Mouse (Mus musculus): ENCODE data around the gene Pbxip1.
"Not testable (repeated sequence)": the region's sequence is repeated elsewhere in the genome, so short reads cannot be mapped to it uniquely, and the experiment has no call there.

The Pbxip1 gene

DNA sequence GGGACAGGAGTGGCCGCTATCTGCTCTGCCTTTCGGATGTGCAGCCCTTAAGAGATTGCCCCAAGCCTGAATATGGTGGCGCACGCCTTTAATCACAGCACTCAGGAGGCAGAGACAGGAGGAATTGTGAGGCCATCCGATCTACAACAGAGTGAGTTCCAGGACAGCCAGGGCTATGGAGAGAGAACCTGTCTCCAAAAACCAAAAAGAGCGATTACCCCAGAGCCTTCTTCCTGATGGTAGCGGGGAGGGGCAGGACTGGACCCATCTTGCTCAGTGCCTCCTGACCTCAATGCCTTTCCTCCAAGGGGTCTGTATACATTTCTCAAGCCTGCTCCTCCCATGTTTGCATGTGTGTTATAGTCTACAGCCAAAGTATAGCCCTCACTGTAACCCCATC lies 7.5 kb upstream of the Pbxip1 start:
- in situ Hi-C loops (cut with MboI; ENCODE audit: unreplicated experiment in 2 of 2), result not testable (repeated sequence)

DNA sequence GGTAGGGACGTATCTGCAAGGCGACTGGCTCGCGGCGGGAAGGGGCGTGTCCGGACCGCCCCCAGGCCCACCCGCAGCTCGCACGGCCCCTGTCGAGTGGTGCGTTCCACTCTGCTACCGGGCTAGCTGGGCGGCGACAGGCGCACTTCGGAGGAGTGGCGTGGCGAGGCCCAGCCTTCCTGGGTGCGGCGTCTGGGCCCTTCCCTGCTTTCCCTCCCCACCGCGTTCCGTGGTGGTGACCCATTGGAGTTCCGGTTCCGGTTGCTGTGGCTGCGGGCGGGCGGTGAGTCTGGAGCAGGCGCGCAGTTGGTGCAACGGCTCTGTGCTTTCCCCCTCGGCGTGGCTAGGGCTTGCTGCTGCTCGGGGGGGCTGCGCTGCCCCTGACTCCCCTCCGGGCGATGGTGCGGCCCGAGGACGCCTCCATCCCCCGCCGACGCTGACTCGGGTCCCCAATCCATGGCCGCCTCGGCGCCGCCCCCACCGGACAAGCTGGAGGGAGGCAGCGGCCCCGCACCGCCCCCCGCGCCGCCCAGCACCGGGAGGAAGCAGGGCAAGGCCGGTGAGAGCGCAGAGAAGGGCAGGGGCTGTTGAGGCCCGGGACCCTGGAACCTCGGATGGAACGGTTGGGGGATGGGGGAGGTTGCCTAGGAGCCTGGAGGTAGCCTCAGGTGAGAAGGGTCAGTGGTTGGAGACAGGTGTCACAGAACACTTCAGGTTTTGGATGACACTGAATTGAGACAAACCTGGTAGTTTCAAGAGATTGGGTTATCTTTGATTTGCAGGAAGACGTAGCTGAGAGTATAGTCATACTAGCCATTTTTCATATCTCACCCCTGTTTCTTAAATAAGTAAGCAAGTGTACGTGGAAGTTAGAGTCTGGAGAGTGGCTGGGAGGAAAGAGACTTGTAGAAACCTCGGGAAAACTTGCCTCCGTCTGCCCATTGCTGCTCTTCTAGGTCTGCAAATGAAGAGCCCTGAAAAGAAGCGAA lies 6.0 kb upstream of the Pbxip1 start, which contains the start of gene Pygo2:
Gene Pygo2 (plus strand): TSS at position 44 of the 989 bp plus-strand sequence.
- in situ Hi-C loops (cut with MboI; ENCODE audit: unreplicated experiment in 2 of 2), result no loop called here

DNA sequence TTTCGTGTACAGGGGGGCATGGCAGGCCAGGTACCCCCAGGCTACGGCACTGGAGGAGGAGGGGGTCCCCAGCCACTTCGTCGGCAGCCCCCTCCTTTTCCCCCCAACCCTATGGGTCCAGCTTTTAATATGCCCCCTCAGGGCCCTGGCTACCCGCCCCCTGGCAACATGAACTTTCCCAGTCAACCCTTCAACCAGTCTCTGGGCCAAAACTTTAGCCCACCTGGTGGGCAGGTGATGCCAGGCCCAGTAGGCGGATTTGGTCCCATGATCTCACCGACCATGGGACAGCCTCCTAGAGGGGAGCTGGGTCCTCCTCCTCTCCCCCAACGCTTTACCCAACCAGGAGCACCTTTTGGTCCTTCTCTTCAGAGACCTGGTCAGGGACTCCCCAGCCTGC lies 3.9 kb upstream of the Pbxip1 start:
- in situ Hi-C loops (cut with MboI; ENCODE audit: unreplicated experiment in 2 of 2), result no loop called here

DNA sequence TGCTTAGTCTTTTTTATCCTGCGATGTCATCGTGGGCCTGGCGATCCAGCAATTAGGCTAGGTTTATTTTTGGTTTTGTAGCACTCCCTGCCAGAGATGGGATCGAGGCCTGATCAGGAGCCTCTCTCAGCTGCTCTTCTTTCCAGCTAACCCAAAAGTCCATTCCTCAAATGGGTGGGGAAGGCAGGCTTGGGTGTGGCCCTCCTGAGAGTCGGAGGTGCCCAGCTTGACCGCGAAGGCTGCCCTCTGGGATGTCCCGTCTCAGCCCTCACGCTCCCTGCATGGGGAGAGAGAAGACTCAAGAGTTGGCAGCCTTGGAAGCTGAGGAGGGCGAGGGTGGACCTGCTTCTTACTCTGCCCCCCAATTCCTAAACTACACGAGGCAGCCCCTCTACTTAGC lies 2.0 kb upstream of the Pbxip1 start:
- in situ Hi-C loops (cut with MboI; ENCODE audit: unreplicated experiment in 2 of 2), result no loop called here

DNA sequence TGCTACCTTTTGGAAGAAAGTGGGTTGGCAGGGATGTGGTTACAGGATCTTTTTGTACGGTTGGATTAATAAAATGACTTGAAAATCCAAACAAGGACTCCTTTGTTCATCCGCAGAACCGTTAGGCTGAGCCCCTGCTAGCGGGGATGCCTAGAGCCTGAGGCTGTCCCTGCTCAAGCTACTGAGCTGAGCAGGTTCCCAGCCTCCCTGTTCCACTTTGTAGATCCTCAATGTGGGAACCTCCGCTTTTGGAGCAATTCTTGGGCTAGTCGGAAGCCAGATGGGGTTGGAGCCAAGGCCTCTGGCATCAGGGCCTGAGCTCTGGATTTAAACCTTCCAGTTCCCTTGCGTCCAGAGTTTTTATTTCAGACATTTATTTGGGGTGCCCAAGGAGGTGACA lies 1.5 kb upstream of the Pbxip1 start:
- in situ Hi-C loops (cut with MboI; ENCODE audit: unreplicated experiment in 2 of 2), result loop anchor here in 1 of 2 experiments (5.0 kb wide), 1 partner anchor 33 kb away; the partner anchor contains the start of gene Lenep

DNA sequence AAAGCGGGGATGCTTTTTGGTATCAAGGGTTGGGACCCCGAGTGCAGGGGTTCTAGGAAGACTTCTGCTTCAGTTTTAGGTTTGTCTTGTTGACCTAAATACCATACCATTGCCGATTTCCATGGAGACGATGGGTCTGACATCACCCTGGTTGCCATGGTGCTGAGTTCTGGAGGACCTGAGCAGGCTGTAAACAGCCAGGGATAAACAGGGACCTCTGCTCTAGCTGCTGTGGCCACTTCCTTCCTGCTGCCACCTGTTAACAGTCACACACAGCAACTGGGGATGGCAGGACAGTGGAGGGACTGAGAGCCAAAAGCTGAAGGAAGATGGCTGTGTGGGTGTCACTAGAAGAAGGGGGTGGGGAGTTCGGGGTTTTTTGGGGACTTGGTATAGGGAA lies 763 bp downstream of the Pbxip1 start:
- in situ Hi-C loops (cut with MboI; ENCODE audit: unreplicated experiment in 2 of 2), result loop anchor here in 1 of 2 experiments (5.0 kb wide), 1 partner anchor 35 kb away; the partner anchor contains the start of gene Lenep

DNA sequence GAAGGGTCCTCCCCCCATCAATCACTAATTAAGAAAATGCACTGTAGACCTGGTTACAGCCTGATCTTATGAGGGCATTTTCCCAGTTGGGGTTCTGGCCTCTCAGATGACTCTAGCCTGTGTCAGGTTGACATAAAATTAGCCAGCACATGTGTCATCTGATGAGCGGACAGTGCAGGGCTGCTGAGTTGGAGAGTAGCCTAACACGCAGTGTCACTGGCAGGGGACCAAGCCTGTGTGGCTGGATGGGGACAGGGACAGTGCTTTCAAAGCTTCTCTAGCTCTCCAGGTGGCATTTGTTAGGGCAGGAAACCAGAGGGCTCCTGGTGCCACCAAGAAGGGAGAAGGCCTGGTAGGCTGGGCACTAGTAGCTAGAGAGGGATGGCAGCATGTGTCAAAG lies 4.2 kb downstream of the Pbxip1 start:
- in situ Hi-C loops (cut with MboI; ENCODE audit: unreplicated experiment in 2 of 2), result no loop called here

DNA sequence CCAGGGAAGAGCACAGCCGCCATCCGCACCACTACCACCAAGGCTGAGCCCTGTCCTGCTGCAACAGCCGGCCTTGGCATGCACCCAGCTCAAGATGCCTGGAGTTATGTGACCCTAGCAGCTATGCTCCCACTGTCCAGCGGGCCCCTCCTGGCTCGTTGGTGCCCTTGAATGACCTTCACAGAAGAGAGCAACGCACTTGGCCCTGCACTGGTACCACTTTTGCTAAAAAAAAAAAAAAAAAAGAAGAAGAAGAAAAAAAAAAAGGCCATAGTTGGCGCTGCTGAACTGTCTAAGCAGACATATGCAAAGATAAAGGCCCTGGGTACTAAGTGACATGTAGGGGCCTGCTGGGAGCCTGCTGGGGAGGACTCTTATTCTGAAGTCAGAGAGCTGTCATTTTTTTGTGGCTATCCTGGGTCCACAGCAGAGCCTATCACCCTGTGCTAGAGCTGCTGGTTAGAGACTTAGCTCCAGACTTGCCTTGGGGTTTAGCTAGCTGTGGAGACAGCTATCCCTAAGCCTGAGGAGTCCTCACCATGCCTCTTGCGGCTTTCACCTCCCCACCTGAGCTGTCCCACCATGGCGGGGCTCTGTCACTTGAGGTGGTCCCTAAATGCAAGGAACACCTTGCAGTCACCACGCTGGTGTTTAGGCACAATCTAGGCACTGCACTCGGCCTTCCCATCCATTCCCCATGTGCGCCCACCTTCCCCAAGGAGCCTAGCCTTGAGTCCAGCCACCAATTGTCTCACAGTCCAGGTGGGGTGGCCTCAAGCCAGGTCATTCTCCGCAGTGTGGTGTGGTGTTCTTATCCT lies 12.4 kb downstream of the Pbxip1 start:
- in situ Hi-C loops (cut with MboI; ENCODE audit: unreplicated experiment in 2 of 2), result loop anchor here in 1 of 2 experiments (5.0 kb wide), 1 partner anchor 33 kb away; no protein-coding TSS in a partner anchor

DNA sequence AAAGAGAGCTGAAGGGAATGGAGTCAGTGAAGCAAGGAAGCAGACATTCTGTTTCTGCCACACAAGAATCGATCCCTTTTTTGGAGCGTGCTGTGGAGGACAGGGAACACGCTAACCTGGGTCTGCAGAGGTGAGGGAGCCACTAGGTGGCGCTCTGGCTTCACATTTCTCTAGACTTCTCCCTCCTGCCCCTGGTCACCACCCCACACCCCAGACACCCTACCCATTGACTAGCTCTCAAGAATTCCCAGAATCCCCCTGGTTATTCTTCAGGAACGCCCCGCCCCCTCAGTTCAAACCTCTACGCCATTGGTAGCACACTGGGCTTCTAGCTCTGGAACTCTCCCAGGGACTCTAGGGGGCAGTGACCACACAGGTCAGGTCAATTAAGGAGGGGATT lies 13.0 kb downstream of the Pbxip1 start:
- in situ Hi-C loops (cut with MboI; ENCODE audit: unreplicated experiment in 2 of 2), result loop anchor here in 1 of 2 experiments (5.0 kb wide), 1 partner anchor 33 kb away; no protein-coding TSS in a partner anchor

DNA sequence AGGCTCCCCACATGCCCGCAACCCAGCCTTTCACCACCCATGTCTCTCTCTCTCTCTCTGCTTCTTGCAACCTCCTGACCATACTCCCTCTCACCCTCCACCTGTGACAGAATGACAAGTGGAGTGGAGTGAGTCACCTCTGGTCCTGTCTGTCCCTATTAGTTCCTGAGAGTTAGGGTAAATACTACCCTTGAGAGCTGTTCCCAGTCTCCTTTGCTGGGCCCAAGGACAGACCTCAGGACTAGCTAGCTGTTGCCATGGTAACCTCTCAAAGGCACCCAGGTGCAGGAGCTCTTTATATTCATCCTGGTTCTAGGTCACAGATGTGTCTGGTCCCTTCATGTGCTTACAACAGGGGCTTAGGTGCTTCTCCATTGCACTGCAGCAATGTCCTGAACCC lies 15.4 kb downstream of the Pbxip1 start:
- in situ Hi-C loops (cut with MboI; ENCODE audit: unreplicated experiment in 2 of 2), result no loop called here

DNA sequence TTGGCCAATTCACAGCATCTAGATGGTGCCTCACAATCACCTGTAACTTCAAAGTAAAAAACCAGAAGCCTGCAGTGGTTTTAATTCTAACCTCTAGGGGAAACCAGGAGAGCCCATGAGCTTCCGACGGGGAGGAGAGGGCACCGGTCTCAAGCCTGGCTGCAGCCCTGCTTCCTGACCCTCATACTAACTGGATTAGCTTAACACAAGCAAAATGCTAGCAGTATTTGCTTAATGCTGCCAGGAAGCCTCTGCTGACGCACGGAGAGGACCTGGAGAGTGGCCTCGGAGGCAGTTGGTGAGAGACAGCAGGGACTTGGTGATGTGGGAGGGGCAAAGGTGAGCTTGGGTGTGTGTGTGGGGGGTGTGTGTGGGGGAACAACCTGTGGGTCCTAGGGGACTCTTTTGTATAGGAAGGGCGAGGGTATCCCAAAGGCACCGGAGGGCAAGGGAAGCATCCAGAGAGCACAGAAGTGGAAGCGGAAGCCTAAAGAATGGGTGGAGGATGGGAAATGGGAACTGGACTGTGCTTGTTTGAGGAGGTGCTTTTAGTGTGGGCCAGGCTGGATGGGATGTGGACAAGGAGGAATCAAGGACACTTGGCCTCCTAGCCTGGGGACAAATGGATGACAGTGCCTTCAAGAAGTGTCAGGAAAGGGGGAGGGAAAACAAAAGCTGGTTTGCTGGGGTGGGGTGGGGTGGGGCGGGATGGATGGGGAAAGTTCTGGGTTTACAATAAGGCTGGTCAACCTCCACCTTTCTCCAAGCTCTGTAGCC lies 18.1 kb downstream of the Pbxip1 start, which contains the start of gene Pmvk:
Gene Pmvk (plus strand): TSS at position 141 of the 777 bp plus-strand sequence.
- in situ Hi-C loops (cut with MboI; ENCODE audit: unreplicated experiment in 2 of 2), result loop anchor here in 1 of 2 experiments (5.0 kb wide), 1 partner anchor 57 kb away; no protein-coding TSS in a partner anchor

DNA sequence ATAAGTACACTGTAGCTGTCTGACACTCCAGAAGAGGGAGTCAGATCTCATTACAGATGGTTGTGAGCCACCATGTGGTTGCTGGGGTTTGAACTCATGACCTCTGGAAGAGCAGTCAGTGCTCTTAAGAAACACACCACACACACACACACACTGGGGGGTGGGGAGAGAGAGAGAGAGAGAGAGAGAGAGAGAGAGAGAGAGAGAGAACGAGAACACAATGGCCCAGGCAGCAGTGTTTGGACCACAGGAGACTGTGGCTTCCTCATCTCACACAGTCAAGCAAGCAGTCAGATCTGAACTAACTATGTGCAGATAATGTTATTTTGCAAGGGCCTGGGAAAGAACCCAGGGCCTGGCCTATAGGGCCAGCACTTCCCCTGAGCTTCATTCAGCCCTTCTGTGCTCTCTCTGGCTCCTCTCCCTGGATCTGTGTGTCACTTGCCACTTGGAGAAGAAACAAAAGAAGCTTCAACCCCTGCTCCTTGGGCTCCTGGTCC lies 19.3 kb downstream of the Pbxip1 start:
- in situ Hi-C loops (cut with MboI; ENCODE audit: unreplicated experiment in 2 of 2), result loop anchor here in 1 of 2 experiments (5.0 kb wide), 1 partner anchor 59 kb away; no protein-coding TSS in a partner anchor

DNA sequence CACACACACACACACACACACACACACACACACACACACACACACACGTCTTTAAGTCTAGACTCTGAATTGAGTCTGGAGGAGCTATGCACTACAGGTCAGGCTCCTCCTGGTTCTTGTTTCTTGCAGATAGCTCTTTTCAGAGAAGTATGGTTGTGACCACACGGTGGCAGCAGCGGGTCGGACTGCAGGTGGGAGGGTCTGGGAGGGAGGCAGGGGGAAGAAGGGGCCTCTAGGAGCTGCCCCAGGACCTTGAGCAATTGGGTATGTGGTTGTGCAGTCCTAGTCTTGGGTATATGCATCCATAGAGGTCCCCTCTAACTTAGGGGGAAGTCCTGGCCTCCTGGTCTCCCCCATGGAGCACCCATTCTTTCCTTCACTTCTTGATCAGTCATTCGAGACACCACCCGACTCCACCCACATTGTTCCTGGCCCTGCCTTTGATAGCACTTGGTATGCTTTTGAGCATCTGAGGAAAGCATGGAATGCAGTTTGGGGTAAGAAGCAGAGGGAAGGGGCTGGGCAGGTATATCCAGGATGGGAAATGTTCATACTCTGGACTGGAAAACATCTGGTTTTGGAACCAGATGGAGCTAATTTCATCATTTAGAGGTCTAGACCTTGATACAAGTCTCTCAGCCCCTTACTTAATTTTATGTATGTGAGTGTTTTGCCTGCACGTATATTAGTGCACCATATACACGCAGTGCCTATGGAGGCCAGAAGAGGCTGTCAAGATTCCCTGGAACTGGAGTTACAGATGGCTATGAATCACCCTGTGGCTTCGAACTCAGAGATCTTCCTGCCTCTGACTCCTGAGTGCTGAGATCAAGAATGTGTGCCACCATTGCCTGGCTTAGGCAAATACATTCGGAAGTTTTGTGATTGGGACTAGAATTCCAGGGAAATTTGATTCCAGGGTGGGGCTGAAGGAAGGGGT lies 20.5 kb downstream of the Pbxip1 start:
- in situ Hi-C loops (cut with MboI; ENCODE audit: unreplicated experiment in 2 of 2), result loop anchor here in 1 of 2 experiments (5.0 kb wide), 1 partner anchor 60 kb away; no protein-coding TSS in a partner anchor

DNA sequence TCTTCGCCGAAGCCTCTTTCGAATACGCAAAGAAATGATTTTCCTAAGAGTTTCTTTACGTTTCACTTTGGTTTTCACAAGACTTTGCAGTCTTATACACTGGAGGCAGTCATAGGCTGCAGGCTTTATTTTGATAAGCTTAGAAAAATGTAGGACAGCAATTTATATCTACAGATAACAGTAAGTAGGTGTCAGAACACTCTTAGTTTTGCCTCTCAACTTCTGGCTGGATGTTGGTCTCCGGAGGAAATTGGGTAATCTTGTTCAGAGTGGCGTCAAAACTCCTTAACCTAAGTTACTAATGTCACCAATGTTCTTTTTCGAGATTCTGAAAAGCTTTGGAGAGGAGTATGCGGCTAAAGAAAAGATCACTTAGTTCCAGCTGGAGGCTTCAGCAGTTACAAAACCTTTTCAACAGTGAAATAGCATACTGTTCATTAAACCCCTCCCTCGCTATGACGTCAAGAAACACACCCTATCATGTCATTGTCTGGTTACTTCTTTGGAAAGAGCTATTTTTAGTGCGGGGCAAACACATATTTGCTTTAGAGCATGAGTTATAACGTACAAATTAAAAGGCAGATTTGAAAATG lies 22.0 kb downstream of the Pbxip1 start:
- in situ Hi-C loops (cut with MboI; ENCODE audit: unreplicated experiment in 2 of 2), result loop anchor here in 1 of 2 experiments (5.0 kb wide), 1 partner anchor 61 kb away; no protein-coding TSS in a partner anchor

DNA sequence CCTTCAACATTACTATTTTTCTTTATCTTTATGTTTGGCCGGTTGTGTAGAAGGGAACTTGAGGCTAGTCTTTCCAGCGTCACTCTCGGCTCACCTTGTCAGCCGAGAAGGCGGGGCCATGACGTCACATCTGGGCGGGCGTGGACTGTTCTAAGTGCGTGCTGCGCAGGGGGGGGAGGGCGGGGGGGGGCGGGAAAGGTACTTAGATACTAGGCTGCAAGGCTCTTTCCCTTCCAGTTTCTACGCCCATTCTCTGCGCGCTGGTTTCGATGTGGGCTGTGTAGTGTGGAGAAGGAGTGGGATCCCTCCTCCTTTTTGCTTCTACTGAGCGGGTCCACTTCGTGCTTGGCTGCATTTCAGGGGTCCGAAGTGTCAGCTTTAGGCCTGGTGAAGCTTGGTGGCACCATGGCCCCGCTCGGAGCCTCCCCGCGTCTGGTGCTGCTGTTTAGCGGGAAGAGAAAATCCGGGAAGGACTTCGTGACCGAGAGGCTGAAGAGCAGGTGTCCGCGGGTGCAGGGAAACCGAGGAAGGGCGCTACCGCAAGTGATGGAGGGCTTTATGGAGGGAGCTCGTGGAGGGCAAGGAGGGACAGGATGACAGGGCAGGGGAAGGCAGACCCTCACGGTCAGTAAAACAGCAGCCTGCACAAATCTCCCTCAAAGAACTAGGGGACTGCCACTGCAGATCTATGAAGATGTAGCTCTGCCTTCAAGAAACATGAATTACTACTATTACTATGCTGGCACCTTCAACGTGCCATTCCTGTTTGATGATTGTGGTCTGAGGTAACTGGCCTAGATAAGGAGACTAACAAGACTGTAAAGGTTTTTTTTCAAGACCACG lies 22.7 kb downstream of the Pbxip1 start:
- in situ Hi-C loops (cut with MboI; ENCODE audit: unreplicated experiment in 2 of 2), result loop anchor here in 1 of 2 experiments (5.0 kb wide), 1 partner anchor 62 kb away; no protein-coding TSS in a partner anchor

DNA sequence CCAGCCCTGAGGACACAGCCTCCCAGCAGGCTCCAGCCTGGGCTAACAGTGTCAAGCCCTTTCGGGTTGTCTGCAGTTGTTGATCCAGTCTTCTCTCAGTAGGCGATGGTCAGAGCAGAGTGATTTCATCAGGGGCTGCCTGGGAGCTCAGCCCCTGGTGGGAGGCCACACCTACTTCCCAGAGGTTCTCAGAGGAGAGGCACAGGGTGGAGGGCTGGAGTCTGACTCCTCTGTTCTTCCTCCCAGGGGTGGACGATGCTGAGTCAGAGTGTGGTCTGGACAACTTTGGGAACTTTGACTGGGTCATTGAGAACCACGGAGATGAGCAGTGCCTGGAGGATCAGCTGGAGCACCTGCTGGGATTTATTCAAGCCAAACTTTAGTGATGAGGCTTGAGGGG lies 31.8 kb downstream of the Pbxip1 start:
- in situ Hi-C loops (cut with MboI; ENCODE audit: unreplicated experiment in 2 of 2), result no loop called here

DNA sequence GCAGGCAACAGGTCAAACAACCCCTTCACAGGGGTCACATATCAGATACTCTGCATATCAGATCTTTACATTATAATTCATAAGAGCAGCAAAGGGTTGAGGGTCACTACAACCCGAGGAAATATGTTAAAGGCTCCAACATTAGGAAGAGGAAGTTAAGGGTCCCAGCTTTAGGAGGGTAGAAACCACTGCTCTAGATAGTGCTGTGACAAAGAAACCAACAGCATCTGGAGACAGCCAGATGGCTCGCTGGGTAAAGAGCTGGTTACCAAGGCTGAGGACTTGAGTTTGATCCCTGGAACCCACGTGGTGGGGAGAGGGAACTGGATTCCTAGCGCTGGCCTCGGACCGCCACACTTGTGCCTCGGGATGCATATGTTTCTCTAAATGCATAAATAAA lies 35.8 kb downstream of the Pbxip1 start:
- in situ Hi-C loops (cut with MboI; ENCODE audit: unreplicated experiment in 2 of 2), result no loop called here
